Mouse (Mus musculus): ENCODE measurements around the gene Afg3l1.

GRCm38 (mm10) chr8:123507153-123507552, 29.4 kb downstream of the Afg3l1 start:
- no peak for TF ChIP-seq CTCF (IDR thresholded peaks at IDR 0.05; ENCODE audit: low read depth)
- no peak for TF ChIP-seq EP300 (optimal IDR thresholded peaks at IDR 0.05)
